Mouse (Mus musculus) bone marrow macrophage, adult 2 months (primary cell): ENCODE results near the gene Myadml2.

Experiments used
- CTCF ChIP-seq: IDR thresholded peaks from 2 replicates; pipeline ENCODE4 v1.5.1; 2012; ENCODE audit warnings: low read depth, mild to moderate bottlenecking, low read length, moderate library complexity
- POLR2A ChIP-seq: IDR thresholded peaks from 2 replicates; pipeline ENCODE4 v1.6.1; 2012; ENCODE audit warnings: mild to moderate bottlenecking, low read depth, low read length, borderline replicate concordance

GRCm38 (mm10) chr11:120633520-120634343 is 14.2 kb downstream of the Myadml2 start, which contains the start of gene Mafg:
- TF ChIP-seq CTCF (no peak), POLR2A (no peak)
